28 mouse cellular contexts compared by ENCODE assay signal in the genomic region with DNA sequence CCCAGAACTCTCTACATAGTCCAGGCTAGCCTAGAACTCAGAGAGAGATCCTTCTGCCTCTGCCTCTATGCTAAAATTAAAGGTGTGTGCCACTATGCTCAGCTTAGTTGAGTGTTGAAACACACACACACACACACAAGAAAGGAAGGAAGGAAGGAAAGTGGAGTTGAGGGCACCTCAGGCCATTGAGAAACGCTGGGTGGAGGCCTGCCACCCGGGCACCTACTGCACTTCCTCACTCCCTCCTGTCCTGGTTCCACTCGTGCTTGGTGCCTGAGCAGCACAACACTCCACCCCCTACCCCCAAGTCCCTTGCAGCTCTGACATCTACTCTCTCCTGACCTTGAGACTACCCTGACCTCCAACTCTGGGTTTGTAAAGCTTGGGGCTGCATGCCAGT. TPM values are rescaled to one million over a fixed set of nuclear protein-coding genes. Genes with fewer than 3 reads are reported as not detected.
A peak's percentile ranks its signal among the peaks of the same experiment; 100 is the strongest.
DNase-seq lines count a peak whose midpoint lies in the region; ATAC-seq and TF ChIP-seq lines count a peak whose summit lies in the region.
"Had no signal": no experiment of that assay in that cellular context is flagged by ENCODE, and none has a peak within 500 bp of the region (broad histone marks: within the 10 kb centered on the region; RNA-seq: fewer than 3 reads in every experiment).

No protein-coding gene starts in this region.

- no peak for DNase-seq in heart, embryonic 10.5 days (ENCODE audit: low spot score)
- DNase-seq in heart, postnatal 4 days: no peak
- DNase-seq in MEL (ENCODE audit: low read depth, low spot score): peak; percentile 13
- DNase-seq in left cerebral cortex, adult 18-20 months (ENCODE audit: low spot score in 2 of 2): no peak
- DNase-seq in lung, postnatal 0 days (ENCODE audit: low spot score): no peak
- DNase-seq: adrenal gland, adult 2 months; adrenal gland, postnatal 14 days; cerebellum, adult 11-12 months; cerebellum, adult 8-10 months; cerebellum, postnatal 10 days; cerebellum, postnatal 36 days; embryo, embryonic 11 days; gastrocnemius, postnatal 10 days; gastrocnemius, postnatal 36 days; heart, adult 11 months; heart, postnatal 10 days; heart, postnatal 36 days had no signal

- no peak overlapping the region for H3K9ac ChIP-seq in MEL (ENCODE audit: control insufficient read depth, low read depth, low read length, poor library complexity, severe bottlenecking)
- no peak overlapping the region for H3K9ac ChIP-seq in lung, postnatal 0 days (replicated peaks; ENCODE audit: low read depth)
- H3K9ac ChIP-seq: embryonic facial prominence, embryonic 13.5 days; forebrain, embryonic 12.5 days; forebrain, embryonic 15.5 days; heart, embryonic 12.5 days; heart, embryonic 15.5 days; hindbrain, embryonic 14.5 days had no signal

- H3K4me1 ChIP-seq in heart, embryonic 10.5 days: peaks cover 48% of the 10 kb centered on the region
- peaks cover 11 to 17% of the 10 kb centered on the region in 2 experiments for H3K4me1 ChIP-seq in MEL (ENCODE audit: control insufficient read depth in 1 of 2, insufficient read depth in 2 of 2, low read length in 2 of 2)
- H3K4me1 ChIP-seq in lung, postnatal 0 days (ENCODE audit: insufficient read depth, low read depth, low read length): no peaks in the 10 kb centered on the region

- H3K36me3 ChIP-seq in heart, embryonic 10.5 days: no peaks in the 10 kb centered on the region
- H3K36me3 ChIP-seq in MEL (ENCODE audit: control insufficient read depth in 1 of 2, insufficient read depth in 2 of 2, low read length in 2 of 2): peaks cover 0 to 6% of the 10 kb centered on the region in 2 experiments; a peak in 2 of 4 replicates
- no peaks in the 10 kb centered on the region for H3K36me3 ChIP-seq in lung, postnatal 0 days (ENCODE audit: insufficient read depth, low read length)
- H3K36me3 ChIP-seq: embryonic facial prominence, embryonic 10.5 days; embryonic facial prominence, embryonic 13.5 days; forebrain, embryonic 12.5 days; forebrain, embryonic 15.5 days; G1E; heart, embryonic 12.5 days; heart, embryonic 15.5 days had no signal

- no peaks in the 10 kb centered on the region for H3K27me3 ChIP-seq in heart, embryonic 10.5 days (ENCODE audit: insufficient read depth, poor library complexity, severe bottlenecking)
- H3K27me3 ChIP-seq in MEL (ENCODE audit: control insufficient read depth in 1 of 2, insufficient read depth in 2 of 2, low read length in 2 of 2): no peaks in the 10 kb centered on the region
- H3K27me3 ChIP-seq in lung, postnatal 0 days (replicated peaks; ENCODE audit: insufficient read depth, low read length): no peaks in the 10 kb centered on the region
- H3K27me3 ChIP-seq: embryonic facial prominence, embryonic 13.5 days; forebrain, embryonic 12.5 days; forebrain, embryonic 15.5 days; heart, embryonic 12.5 days; heart, embryonic 15.5 days had no signal

- no peaks in the 10 kb centered on the region for H3K9me3 ChIP-seq in heart, embryonic 10.5 days
- no peaks in the 10 kb centered on the region for H3K9me3 ChIP-seq in MEL (replicated peaks; ENCODE audit: insufficient read depth, low read length)
- H3K9me3 ChIP-seq in lung, postnatal 0 days (ENCODE audit: low read length): no peaks in the 10 kb centered on the region
- H3K9me3 ChIP-seq: embryonic facial prominence, embryonic 10.5 days; embryonic facial prominence, embryonic 13.5 days; forebrain, embryonic 12.5 days; forebrain, embryonic 15.5 days; G1E; heart, embryonic 12.5 days; heart, embryonic 15.5 days had no signal

- H3K4me3 ChIP-seq in heart, embryonic 10.5 days: no peak overlapping the region
- H3K4me3 ChIP-seq in MEL (ENCODE audit: control insufficient read depth in 1 of 2, insufficient read depth in 1 of 2, low read depth in 2 of 2, low read length in 2 of 2): no peak overlapping the region
- H3K4me3 ChIP-seq in lung, postnatal 0 days (ENCODE audit: low read depth, low read length): no peak overlapping the region
- H3K4me3 ChIP-seq: embryonic facial prominence, embryonic 10.5 days; embryonic facial prominence, embryonic 13.5 days; erythroblast, embryonic 14.5 days; forebrain, embryonic 12.5 days; forebrain, embryonic 15.5 days; heart, embryonic 12.5 days; heart, embryonic 15.5 days had no signal

- TF ChIP-seq CTCF in MEL (IDR thresholded peaks at IDR 0.05 in 2 of 3, conservative IDR thresholded peaks at IDR 0.05 in 1 of 3; ENCODE audit: control insufficient read depth in 1 of 3, insufficient read depth in 1 of 3, low read depth in 2 of 3, low read length in 3 of 3, poor library complexity in 1 of 3, severe bottlenecking in 1 of 3): no peak
- TF ChIP-seq CTCF in lung, postnatal 0 days (IDR thresholded peaks at IDR 0.05): no peak

- H3K27ac ChIP-seq in heart, embryonic 10.5 days: peak overlapping the region; percentile 59
- H3K27ac ChIP-seq in MEL (ENCODE audit: control insufficient read depth, low read depth, low read length): no peak overlapping the region
- no peak overlapping the region for H3K27ac ChIP-seq in lung, postnatal 0 days (ENCODE audit: low read length)
- H3K27ac ChIP-seq: embryonic facial prominence, embryonic 10.5 days; embryonic facial prominence, embryonic 13.5 days; forebrain, embryonic 12.5 days; forebrain, embryonic 15.5 days; heart, embryonic 15.5 days; hindbrain, embryonic 14.5 days; hindbrain, postnatal 0 days had no signal

- no peak for TF ChIP-seq EP300 in MEL (IDR thresholded peaks at IDR 0.05; ENCODE audit: low read depth in 1 of 2, low read length in 2 of 2)
- no peak for TF ChIP-seq EP300 in lung, postnatal 0 days (IDR thresholded peaks at IDR 0.05)

- TF ChIP-seq RAD21 in MEL (IDR thresholded peaks at IDR 0.05; ENCODE audit: low read depth, low read length): no peak

- H3K79me2 ChIP-seq in MEL (ENCODE audit: control insufficient read depth, insufficient read depth, low read length, poor library complexity): no peaks in the 10 kb centered on the region

- H3K4me2 ChIP-seq in lung, postnatal 0 days (replicated peaks; ENCODE audit: low read depth, low read length): no peak overlapping the region
- H3K4me2 ChIP-seq: embryonic facial prominence, embryonic 13.5 days; forebrain, embryonic 12.5 days; forebrain, embryonic 15.5 days; heart, embryonic 12.5 days; heart, embryonic 15.5 days; hindbrain, embryonic 14.5 days had no signal

- TF ChIP-seq POLR2A in MEL (IDR thresholded peaks at IDR 0.05; ENCODE audit: control insufficient read depth in 1 of 2, insufficient read depth in 1 of 2, low read depth in 1 of 2, low read length in 2 of 2, poor library complexity in 1 of 2): no peak

- WGBS in heart, embryonic 10.5 days: 58% methylated on average over 3 of the region's 3 CpGs
- 53% methylated on average over 3 of the region's 3 CpGs for WGBS in lung, postnatal 0 days

- peak; percentile 93 for ATAC-seq in megakaryocyte, adult 5-6 weeks (ENCODE audit: poor library complexity, severe bottlenecking)
- ATAC-seq in lung, postnatal 0 days: no peak
- ATAC-seq: forebrain, embryonic 15.5 days; hindbrain, postnatal 0 days had no signal

TF ChIP-seq in MEL, 35 proteins besides CTCF, POLR2A, EP300 and RAD21:
- no peak for TF ChIP-seq MAZ (IDR thresholded peaks at IDR 0.05; ENCODE audit: low read depth, low read length)
- TF ChIP-seq ETS1 (IDR thresholded peaks at IDR 0.05; ENCODE audit: low read depth, low read length): no peak
- TF ChIP-seq GABPA (IDR thresholded peaks at IDR 0.05; ENCODE audit: low read depth, low read length): no peak

RNA-seq across cellular contexts. Expression of gene Actn1, which starts 29.6 kb away (rescaled TPM):
- polyA plus RNA-seq in heart, embryonic 10.5 days (2016; fragmentation: Nextera tagmentation; extraction: Ambion mirVana): 62.6 and 67.8 TPM in 2 replicates
- total RNA-seq in heart, postnatal 4 days (2021): 100 to 1,000 TPM; 114 to 116 TPM
- 7.8 and 8.8 TPM in 2 replicates for total RNA-seq in MEL (2012; rRNA removed)
- polyA plus RNA-seq in MEL (2012; ENCODE audit: insufficient read depth in 1 of 2, insufficient read length in 2 of 2, low read depth in 1 of 2, low replicate concordance in 2 of 2, missing spikeins in 1 of 2): 10 to 100 TPM in 1 of 2 experiments, not detected in 1; 27.0 TPM
- 31.2 and 38.6 TPM in 2 replicates for total RNA-seq in megakaryocyte, adult 5-6 weeks (2015)
- 30.9 and 52.5 TPM in 2 replicates for total RNA-seq in megakaryocyte, adult 5-6 weeks (2017)
- 100 to 1,000 TPM; 107 to 115 TPM for total RNA-seq in left cerebral cortex, adult 18-20 months (2021)
- 30.0 and 31.0 TPM in 2 replicates for polyA plus RNA-seq in lung, postnatal 0 days (2015; fragmentation: Nextera tagmentation; extraction: Ambion mirVana)
